Mouse (Mus musculus) spleen, adult 2 months (tissue): ENCODE results near the gene Gm38655.

ENCODE experiments used
- CTCF ChIP-seq: fragments of 200-500 bp; IDR thresholded peaks from 2 replicates; pipeline ENCODE4 v1.5.1; 2011; ENCODE audit warnings: mild to moderate bottlenecking, inconsistent platforms; ENCODE audit not compliant: insufficient read depth, insufficient read length, insufficient replicate concordance; ENCODE audit errors: extremely low read depth
- POLR2A ChIP-seq: fragments of 200-500 bp; IDR thresholded peaks from 2 replicates; pipeline ENCODE4 v1.6.1; 2011; ENCODE audit warnings: low read depth, low read length, inconsistent platforms

GRCm38 (mm10) chr17:25220746-25221145, 45.5 kb upstream of the Gm38655 start:
- TF ChIP-seq CTCF, result no peak
- TF ChIP-seq POLR2A, result no peak
